9 mouse cellular contexts compared by ENCODE assay signal in genomic region chr3:126695456-126696293, GRCm38 (mm10).
DNase-seq lines count a peak whose midpoint lies in the region; ATAC-seq and TF ChIP-seq lines count a peak whose summit lies in the region.
"Had no signal": no experiment of that assay in that cellular context is flagged by ENCODE, and none has a peak within 500 bp of the region (broad histone marks: within the 10 kb centered on the region; RNA-seq: fewer than 3 reads in every experiment).

No protein-coding gene starts in this region.

- no peak overlapping the region for H3K9ac ChIP-seq in lung, postnatal 0 days (replicated peaks; ENCODE audit: low read depth)
- H3K9ac ChIP-seq: limb, embryonic 12.5 days had no signal

- TF ChIP-seq CTCF in cerebellum, adult 2 months (IDR thresholded peaks at IDR 0.05; ENCODE audit: borderline replicate concordance, insufficient read depth, low read depth, low read length) = no peak
- TF ChIP-seq CTCF in lung, postnatal 0 days (IDR thresholded peaks at IDR 0.05) = no peak

- H3K27ac ChIP-seq in cerebellum, adult 2 months (ENCODE audit: insufficient read depth, low read length) = peak overlapping the region; percentile 69
- H3K27ac ChIP-seq in lung, postnatal 0 days (ENCODE audit: low read length) = no peak overlapping the region
- H3K27ac ChIP-seq: limb, embryonic 12.5 days had no signal

- WGBS in cerebellum, adult 2 months = 3% methylated on average over 12 of the region's 12 CpGs
- WGBS in lung, postnatal 0 days = 39% methylated on average over 12 of the region's 12 CpGs

- no peaks in the 10 kb centered on the region for H3K36me3 ChIP-seq in lung, postnatal 0 days (ENCODE audit: insufficient read depth, low read length)
- H3K36me3 ChIP-seq: limb, embryonic 12.5 days had no signal

- no peaks in the 10 kb centered on the region for H3K9me3 ChIP-seq in lung, postnatal 0 days (ENCODE audit: low read length)
- H3K9me3 ChIP-seq: limb, embryonic 12.5 days had no signal

- H3K4me2 ChIP-seq in lung, postnatal 0 days (replicated peaks; ENCODE audit: low read depth, low read length) = no peak overlapping the region
- H3K4me2 ChIP-seq: limb, embryonic 12.5 days had no signal

- intact Hi-C loops in heart, postnatal 25 days (cut with DNase I) = loop anchor here (2.0 kb wide), 1 partner anchor 99 kb away; the partner anchor contains the start of gene Camk2d

- no peak for TF ChIP-seq POLR2A in cerebellum, adult 2 months (IDR thresholded peaks at IDR 0.05; ENCODE audit: borderline replicate concordance, insufficient read depth, low read length)

- H3K4me1 ChIP-seq in cerebellum, adult 2 months (ENCODE audit: control insufficient read depth, insufficient read depth, low read length) = peaks cover 9% of the 10 kb centered on the region
- peaks cover 12% of the 10 kb centered on the region; the same call in 1 of the 2 replicates for H3K4me1 ChIP-seq in lung, postnatal 0 days (ENCODE audit: insufficient read depth, low read depth, low read length)

- ATAC-seq in lung, postnatal 0 days = peak; percentile 52
- no peak for ATAC-seq in activated CD4-positive, CD25-positive, alpha-beta regulatory T cell, adult 4 months

- H3K27me3 ChIP-seq in cerebellum, adult 2 months (ENCODE audit: control insufficient read depth, insufficient read depth, low read length) = no peaks in the 10 kb centered on the region
- H3K27me3 ChIP-seq in lung, postnatal 0 days (replicated peaks; ENCODE audit: insufficient read depth, low read length) = no peaks in the 10 kb centered on the region
- H3K27me3 ChIP-seq: limb, embryonic 12.5 days had no signal

- peak; percentile 90 for DNase-seq in NIH3T3 (ENCODE audit: low read depth)
- peak; percentile 81 to 90 for DNase-seq in cerebellum, adult 2 months
- peak; percentile 44 for DNase-seq in forelimb bud, embryonic 11.5 days (ENCODE audit: low read depth, low spot score)
- peak; percentile 62 for DNase-seq in heart, postnatal 25 days (ENCODE audit: low spot score)
- peak; percentile 55 to 74 for DNase-seq in kidney, postnatal 4 days
- peak; percentile 66 for DNase-seq in lung, postnatal 0 days (ENCODE audit: low spot score)
- DNase-seq in retina, postnatal 1 day = peak; percentile 92

- peak overlapping the region; percentile 3 for H3K4me3 ChIP-seq in cerebellum, adult 2 months (replicated peaks; ENCODE audit: insufficient read depth, low read depth, low read length)
- H3K4me3 ChIP-seq in lung, postnatal 0 days (ENCODE audit: low read depth, low read length) = no peak overlapping the region
- H3K4me3 ChIP-seq: limb, embryonic 12.5 days had no signal

- no peak for TF ChIP-seq EP300 in lung, postnatal 0 days (IDR thresholded peaks at IDR 0.05)
